Mouse (Mus musculus) left cerebral cortex, postnatal 36 days (tissue): ENCODE measurements around the gene Gucy2g. TPM values are rescaled to one million over a fixed set of nuclear protein-coding genes. Genes with fewer than 3 reads are reported as not detected.

Experiments used
- DNase-seq, 2 experiments: peaks; one replicate each; pipeline ENCODE4 v3.0.0; 2021 to 2022; ENCODE audit warnings: low spot score in 2 of 2, mixed read lengths in 1 of 2
- intact Hi-C: fragments of 180-260 bp; cut with DNase I; formaldehyde crosslinking; loops from one replicate; pipeline ENCODE4 v1.15.1; 2025
- total RNA-seq, 2 experiments: library from RNA; stranded (reverse); gene quantifications; 2 replicates each; pipeline ENCODE4 v1.2.3; 2021

Gucy2g gene
- total RNA-seq, 2 experiments from 2014 or later: 2.6 to 3.6 TPM

GRCm38 (mm10) chr19:55213617-55214340, 27.3 kb downstream of the Gucy2g start:
- DNase-seq: peak; percentile 31 to 46
- intact Hi-C loops: loop anchor here (10.0 kb wide), 2 partner anchors 1269 to 1459 kb away; partner anchors contain the start of genes Bbip1 and Shoc2

GRCm38 (mm10) chr19:55211698-55212097, 29.3 kb downstream of the Gucy2g start:
- intact Hi-C loops: loop anchor here (10.0 kb wide), 2 partner anchors 1267 to 1457 kb away; partner anchors contain the start of genes Bbip1 and Shoc2

GRCm38 (mm10) chr19:55209084-55209483, 32.0 kb downstream of the Gucy2g start:
- no peak for DNase-seq
- intact Hi-C loops: loop anchor here (5.0 kb wide), 1 partner anchor 1162 kb away; no protein-coding TSS in a partner anchor

More at GRCm38 (mm10) chr19:55211698-55212097, 29.3 kb downstream of the Gucy2g start:
- DNase-seq: no peak

- intact Hi-C loops: loop anchor here (5.0 kb wide), 1 partner anchor 1161 kb away; no protein-coding TSS in a partner anchor
- DNase-seq: no peak
Measured at GRCm38 (mm10) chr19:55208654-55209053, 32.4 kb downstream of the Gucy2g start.

- DNase-seq: no peak
- intact Hi-C loops: loop anchor here (5.0 kb wide), 1 partner anchor 1161 kb away; no protein-coding TSS in a partner anchor
Measured at GRCm38 (mm10) chr19:55207746-55208538, 33.1 kb downstream of the Gucy2g start.

GRCm38 (mm10) chr19:55207205-55207604, 33.8 kb downstream of the Gucy2g start:
- no peak for DNase-seq
- intact Hi-C loops: loop anchor here (5.0 kb wide), 1 partner anchor 1160 kb away; no protein-coding TSS in a partner anchor

- peak in 1 of 2 experiments; percentile 53 for DNase-seq
- intact Hi-C loops: loop anchor here (5.0 kb wide), 1 partner anchor 1159 kb away; no protein-coding TSS in a partner anchor
Measured at GRCm38 (mm10) chr19:55206482-55207138, 34.4 kb downstream of the Gucy2g start.

GRCm38 (mm10) chr19:55198303-55198702, 42.7 kb downstream of the Gucy2g start:
- peak in 1 of 2 experiments; percentile 51 for DNase-seq
- intact Hi-C loops: loop anchor here (2.0 to 5.0 kb wide), 2 partner anchors 101 to 122 kb away; no protein-coding TSS in a partner anchor

- DNase-seq: no peak
- intact Hi-C loops: loop anchor here (5.0 kb wide), 1 partner anchor 98 kb away; no protein-coding TSS in a partner anchor
Measured at GRCm38 (mm10) chr19:55195574-55195973, 45.5 kb downstream of the Gucy2g start.

- intact Hi-C loops: loop anchor here (5.0 kb wide), 1 partner anchor 97 kb away; no protein-coding TSS in a partner anchor
Measured at GRCm38 (mm10) chr19:55194520-55195170, 46.4 kb downstream of the Gucy2g start.

GRCm38 (mm10) chr19:55193717-55194394, 47.2 kb downstream of the Gucy2g start:
- intact Hi-C loops: no loop called here
- DNase-seq: no peak

More at GRCm38 (mm10) chr19:55194520-55195170, 46.4 kb downstream of the Gucy2g start:
- DNase-seq: no peak

GRCm38 (mm10) chr19:55192254-55192945, 48.6 kb downstream of the Gucy2g start:
- no peak for DNase-seq
- intact Hi-C loops: no loop called here

- intact Hi-C loops: no loop called here
- DNase-seq: no peak
Measured at GRCm38 (mm10) chr19:55191596-55191995, 49.4 kb downstream of the Gucy2g start.

GRCm38 (mm10) chr19:55190065-55190464, 51.0 kb downstream of the Gucy2g start:
- intact Hi-C loops: no loop called here
- DNase-seq: no peak

- DNase-seq: no peak
- intact Hi-C loops: loop anchor here (10.0 kb wide), 1 partner anchor 61 kb away; the partner anchor contains the start of gene Gpam
Measured at GRCm38 (mm10) chr19:55185651-55186050, 55.4 kb downstream of the Gucy2g start.

GRCm38 (mm10) chr19:55185074-55185473, 56.0 kb downstream of the Gucy2g start:
- no peak for DNase-seq
- intact Hi-C loops: loop anchor here (10.0 kb wide), 1 partner anchor 60 kb away; the partner anchor contains the start of gene Gpam

GRCm38 (mm10) chr19:55184442-55184841, 56.6 kb downstream of the Gucy2g start:
- no peak for DNase-seq
- intact Hi-C loops: loop anchor here (10.0 kb wide), 1 partner anchor 60 kb away; the partner anchor contains the start of gene Gpam
